Mouse (Mus musculus) heart, embryonic 11.5 days (tissue): ENCODE measurements around the gene Gm609. TPM values are rescaled to one million over a fixed set of nuclear protein-coding genes. Genes with fewer than 3 reads are reported as not detected.
"Not testable (repeated sequence)": the region's sequence is repeated elsewhere in the genome, so short reads cannot be mapped to it uniquely, and the experiment has no call there.

Experiments used
- ATAC-seq: fragments of 200-750 bp; cut with Nextera tagmentation; replicated peaks from 2 replicates; pipeline ENCODE4 v1.8.0; 2017; ENCODE audit warnings: moderate library complexity; ENCODE audit not compliant: insufficient number of reproducible peaks, low FRiP score, low TSS enrichment
- H3K27ac ChIP-seq: fragments of 300-500 bp; sonication (generic); 2 replicates; pipeline ENCODE4 v1.5.1; 2014; ENCODE audit warnings: mild to moderate bottlenecking, low read depth, low read length
- H3K27me3 ChIP-seq: fragments of 300-500 bp; sonication (generic); 2 replicates; pipeline ENCODE4 v1.6.1; 2014; ENCODE audit warnings: mild to moderate bottlenecking, low read length, mixed read lengths; ENCODE audit not compliant: control insufficient read depth, insufficient read depth
- H3K36me3 ChIP-seq: fragments of 300-500 bp; sonication (generic); 2 replicates; pipeline ENCODE4 v1.6.1; 2014; ENCODE audit warnings: mild to moderate bottlenecking, low read length, moderate library complexity, mixed read lengths; ENCODE audit not compliant: control insufficient read depth, insufficient read depth
- H3K4me1 ChIP-seq: fragments of 300-500 bp; sonication (generic); 2 replicates; pipeline ENCODE4 v1.6.1; 2014; ENCODE audit warnings: low read length; ENCODE audit not compliant: control insufficient read depth, insufficient read depth
- H3K4me2 ChIP-seq: fragments of 300-500 bp; sonication (generic); 2 replicates; pipeline ENCODE4 v1.6.1; 2014; ENCODE audit warnings: mild to moderate bottlenecking, moderate library complexity
- H3K4me3 ChIP-seq: fragments of 300-500 bp; sonication (generic); 2 replicates; pipeline ENCODE4 v1.5.1; 2014; ENCODE audit warnings: low read depth, low read length
- H3K9ac ChIP-seq: fragments of 300-500 bp; sonication (generic); 2 replicates; pipeline ENCODE4 v1.6.1; 2014; ENCODE audit warnings: mild to moderate bottlenecking, low read depth, low read length, moderate library complexity
- H3K9me3 ChIP-seq: fragments of 300-500 bp; sonication (generic); replicated peaks from 2 replicates; pipeline ENCODE4 v1.6.1; 2016; ENCODE audit warnings: low read length; ENCODE audit not compliant: control insufficient read depth
- WGBS: fragments of 180-500 bp; shearing (Covaris S2); extraction: QIAGEN DNeasy Blood & Tissue Kit; methylation state at CpG from one replicate; pipeline ENCODE4 v1.1.7; 2014; ENCODE audit not compliant: insufficient replicate concordance; 5-methylcytosine and 5-hydroxymethylcytosine counted together
- polyA plus RNA-seq: library from polyadenylated mRNA; unstranded; fragments of >200 nt; fragmentation: Nextera tagmentation; extraction: Ambion mirVana; gene quantifications from 2 replicates; pipeline ENCODE4 v1.2.1, GENCODE M21; 2014

Gene Gm609
- polyA plus RNA-seq, 1 experiment from 2014 or later: not detected

- Histone ChIP-seq H3K4me3 (no peak overlapping the region), H3K9me3 (no peaks in the 10 kb centered on the region), H3K27me3 (no peaks in the 10 kb centered on the region), H3K9ac (no peak overlapping the region), H3K4me1 (no peaks in the 10 kb centered on the region), H3K36me3 (no peaks in the 10 kb centered on the region), H3K27ac (no peak overlapping the region), H3K4me2 (no peak overlapping the region)
- ATAC-seq: no peak
These were observed 38.0 kb downstream of the Gm609 start for GRCm38 (mm10) chr16:45454762-45455161.

GRCm38 (mm10) chr16:45437230-45437739 lies 55.5 kb downstream of the Gm609 start:
- Histone ChIP-seq H3K9ac (no peak overlapping the region), H3K27ac (no peak overlapping the region), H3K4me1 (no peaks in the 10 kb centered on the region), H3K4me3 (no peak overlapping the region), H3K36me3 (no peaks in the 10 kb centered on the region), H3K27me3 (no peaks in the 10 kb centered on the region), H3K4me2 (no peak overlapping the region), H3K9me3 (no peaks in the 10 kb centered on the region)
- 75% methylated on average over 1 of the region's 1 CpGs for WGBS
- ATAC-seq: no peak

- ATAC-seq: no peak
- Histone ChIP-seq H3K4me3 (no peak overlapping the region), H3K36me3 (no peaks in the 10 kb centered on the region), H3K27ac (no peak overlapping the region), H3K9me3 (no peaks in the 10 kb centered on the region), H3K4me1 (no peaks in the 10 kb centered on the region), H3K27me3 (no peaks in the 10 kb centered on the region), H3K9ac (no peak overlapping the region), H3K4me2 (no peak overlapping the region)
These were observed 57.2 kb downstream of the Gm609 start for GRCm38 (mm10) chr16:45435591-45435990.

- H3K27ac ChIP-seq: no peak overlapping the region
- 78% methylated on average over 9 of the region's 9 CpGs for WGBS
- H3K27me3 ChIP-seq: no peaks in the 10 kb centered on the region
- H3K4me2 ChIP-seq: no peak overlapping the region
- H3K4me1 ChIP-seq: no peaks in the 10 kb centered on the region
- H3K9me3 ChIP-seq: no peaks in the 10 kb centered on the region
- no peaks in the 10 kb centered on the region for H3K36me3 ChIP-seq
- no peak overlapping the region for H3K9ac ChIP-seq
- no peak overlapping the region for H3K4me3 ChIP-seq
- ATAC-seq: no peak
These were observed 65.1 kb downstream of the Gm609 start for GRCm38 (mm10) chr16:45427651-45428050.

GRCm38 (mm10) chr16:45413497-45413896 lies 79.3 kb downstream of the Gm609 start:
- no peak overlapping the region for H3K4me3 ChIP-seq
- H3K9me3 ChIP-seq: no peaks in the 10 kb centered on the region
- ATAC-seq: no peak
- no peak overlapping the region for H3K27ac ChIP-seq
- no peaks in the 10 kb centered on the region for H3K27me3 ChIP-seq
- H3K36me3 ChIP-seq: no peaks in the 10 kb centered on the region
- H3K9ac ChIP-seq: no peak overlapping the region
- H3K4me1 ChIP-seq: no peaks in the 10 kb centered on the region
- H3K4me2 ChIP-seq: no peak overlapping the region

GRCm38 (mm10) chr16:45409064-45409446 lies 83.7 kb downstream of the Gm609 start:
- WGBS: 41% methylated on average over 7 of the region's 7 CpGs
- not testable (repeated sequence) for H3K9ac ChIP-seq

GRCm38 (mm10) chr16:45408425-45409063 lies 84.2 kb downstream of the Gm609 start, which contains the start of gene Cd200:
Gene Cd200 (minus strand): TSS chr16:45409053.
- under 1% methylated on average over 28 of the region's 28 CpGs for WGBS
- Histone ChIP-seq H3K4me2 (peak within 1 kb of the TSS; percentile 87), H3K27ac (no peak within 1 kb of the TSS), H3K27me3 (no peaks in the 10 kb centered on the region), H3K36me3 (no peaks in the 10 kb centered on the region), H3K9me3 (no peaks in the 10 kb centered on the region), H3K4me3 (peak within 1 kb of the TSS; percentile 54), H3K4me1 (no peaks in the 10 kb centered on the region), H3K9ac (peak within 1 kb of the TSS; percentile 70)
- ATAC-seq: peak; percentile 81; the same call in 1 of the 2 replicates

More at GRCm38 (mm10) chr16:45409064-45409446, 83.7 kb downstream of the Gm609 start:
- not testable (repeated sequence) for H3K4me1 ChIP-seq, H3K36me3 ChIP-seq, H3K9me3 ChIP-seq, H3K27ac ChIP-seq, H3K27me3 ChIP-seq, ATAC-seq
- Histone ChIP-seq H3K4me2 (peak overlapping the region; percentile 87), H3K4me3 (peak overlapping the region; percentile 54)

GRCm38 (mm10) chr16:45407645-45408400 lies 84.9 kb downstream of the Gm609 start:
- Histone ChIP-seq H3K4me3 (peak overlapping the region; percentile 54), H3K4me2 (peak overlapping the region; percentile 87), H3K9ac (peak overlapping the region; percentile 70; the same call in 1 of the 2 replicates), H3K4me1 (no peaks in the 10 kb centered on the region), H3K9me3 (no peaks in the 10 kb centered on the region), H3K27me3 (no peaks in the 10 kb centered on the region), H3K36me3 (no peaks in the 10 kb centered on the region), H3K27ac (no peak overlapping the region)
- WGBS: 44% methylated on average over 9 of the region's 9 CpGs
- no peak for ATAC-seq
